Mouse (Mus musculus) heart, adult 18-20 months (tissue): Measurements from ENCODE around the gene Crim1. TPM values are rescaled to one million over a fixed set of nuclear protein-coding genes. Genes with fewer than 3 reads are reported as not detected.

Source experiments
- DNase-seq, 2 experiments: peaks; one replicate each; pipeline ENCODE4 v3.0.0; 2021 to 2022; ENCODE audit warnings: mixed read lengths in 1 of 2
- long read RNA-seq, 2 experiments: library from polyadenylated mRNA; stranded (forward); transcript quantifications; one replicate each; pipeline ENCODE4 v2.0.0; 2021
- total RNA-seq, 2 experiments: library from RNA; stranded (reverse); gene quantifications; 2 replicates each; pipeline ENCODE4 v1.2.3; 2021

Gene Crim1
- 10 to 100 TPM; 51.2 to 66.8 TPM for total RNA-seq
- long read RNA-seq, experiment 1, partial matches to known transcripts = 0 of 3 reads
- long read RNA-seq, experiment 1, other reads (novel, unspliced or antisense) = 3 of 3 reads
- long read RNA-seq, experiment 2, partial matches to known transcripts = 0 of 1 reads
- long read RNA-seq, experiment 2, other reads (novel, unspliced or antisense) = 1 of 1 reads

GRCm38 (mm10) chr17:78199626-78200560, at the start of gene Crim1:
Crim1 (plus strand) TSS chr17:78200248.
- DNase-seq = peak; percentile 87 to 93

GRCm38 (mm10) chr17:78151479-78152282, 48.4 kb upstream of the Crim1 start:
- no peak for DNase-seq

- DNase-seq = peak; percentile 18 to 63
Measured at GRCm38 (mm10) chr17:78163278-78163677, 36.8 kb upstream of the Crim1 start.

- no peak for DNase-seq
Measured at GRCm38 (mm10) chr17:78163724-78164236, 36.3 kb upstream of the Crim1 start.

DNA sequence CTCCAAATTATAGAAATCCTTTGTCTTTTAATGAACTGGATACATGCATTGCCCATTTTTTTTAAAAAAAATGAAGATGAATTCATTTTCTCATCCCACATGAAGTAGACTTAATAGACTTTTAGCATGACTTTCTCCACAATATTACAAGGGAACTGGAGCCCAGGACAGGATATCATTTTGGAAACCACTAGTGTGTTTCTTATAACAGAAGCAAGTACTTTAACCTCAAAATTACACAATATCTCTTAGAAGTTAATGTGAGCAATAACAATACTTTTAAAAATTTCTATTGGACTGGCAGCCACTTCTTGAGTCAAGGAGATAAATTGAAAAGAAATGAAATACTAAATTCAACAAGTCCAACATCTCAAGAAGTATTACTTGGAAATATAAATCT, 34.2 kb upstream of the Crim1 start:
- DNase-seq = no peak

- no peak for DNase-seq
Measured at GRCm38 (mm10) chr17:78166566-78166965, 33.5 kb upstream of the Crim1 start.

GRCm38 (mm10) chr17:78172371-78172770, 27.7 kb upstream of the Crim1 start:
- no peak for DNase-seq

GRCm38 (mm10) chr17:78180766-78181165, 19.3 kb upstream of the Crim1 start:
- DNase-seq = no peak

- DNase-seq = no peak
Measured at GRCm38 (mm10) chr17:78196184-78196583, 3.9 kb upstream of the Crim1 start.

- peak; percentile 76 to 82 for DNase-seq
Measured at GRCm38 (mm10) chr17:78197111-78197510, 2.9 kb upstream of the Crim1 start.

GRCm38 (mm10) chr17:78198140-78198539, 1.9 kb upstream of the Crim1 start:
- DNase-seq = peak; percentile 38 to 48

- DNase-seq = no peak
Measured at GRCm38 (mm10) chr17:78198820-78199219, 1.2 kb upstream of the Crim1 start.

- DNase-seq = no peak
Measured at GRCm38 (mm10) chr17:78199231-78199625, 820 bp upstream of the Crim1 start.

GRCm38 (mm10) chr17:78200561-78201220, 643 bp downstream of the Crim1 start:
- DNase-seq = peak; percentile 60 to 65

- DNase-seq = peak; percentile 46 to 65
Measured at GRCm38 (mm10) chr17:78201221-78202058, 1.4 kb downstream of the Crim1 start.

DNA sequence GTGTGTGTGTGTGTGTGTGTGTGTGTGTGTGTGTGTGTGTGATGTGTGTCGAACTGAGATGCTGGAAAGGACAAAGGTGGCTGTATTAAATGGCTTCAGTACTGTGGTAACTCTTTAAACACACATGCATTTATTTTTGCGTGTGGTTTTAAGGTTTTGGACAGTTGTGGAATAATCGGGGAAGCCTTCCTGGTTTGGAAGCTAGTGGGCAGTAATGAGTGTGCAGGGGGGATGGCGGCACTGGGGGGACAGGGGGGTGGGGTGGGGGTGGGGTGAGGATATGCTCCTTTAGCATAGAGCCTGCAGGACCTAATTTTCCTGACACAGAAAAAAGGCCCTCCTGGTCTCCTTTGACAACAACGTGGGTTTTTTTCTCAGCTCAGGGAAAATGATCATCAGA, 2.2 kb downstream of the Crim1 start:
- DNase-seq = no peak

- peak in 1 of 2 experiments; percentile 38 for DNase-seq
Measured at GRCm38 (mm10) chr17:78202756-78203155, 2.7 kb downstream of the Crim1 start.

GRCm38 (mm10) chr17:78203478-78203877, 3.4 kb downstream of the Crim1 start:
- DNase-seq = peak in 1 of 2 experiments; percentile 12

GRCm38 (mm10) chr17:78206421-78206820, 6.4 kb downstream of the Crim1 start:
- DNase-seq = peak in 1 of 2 experiments; percentile 27

DNA sequence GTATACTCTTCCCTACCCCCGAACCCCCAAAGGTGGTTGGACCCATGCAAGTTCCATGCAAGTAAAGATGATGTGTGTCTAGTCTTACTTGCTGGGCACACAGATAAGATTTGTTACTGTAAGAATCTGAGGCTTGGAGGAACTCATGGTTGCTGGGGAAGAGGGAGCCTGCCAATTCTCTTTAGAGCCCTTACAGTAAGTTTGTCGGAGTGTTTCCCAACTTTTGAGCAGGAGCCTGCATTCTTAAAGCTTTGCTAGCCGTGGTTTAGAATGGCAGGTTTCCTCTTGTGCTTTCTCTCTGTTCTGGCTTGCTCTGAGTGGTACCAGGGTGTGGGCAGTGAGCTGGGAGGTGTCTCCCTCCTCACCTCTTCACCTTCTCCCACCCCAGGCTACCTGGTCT, 7.2 kb downstream of the Crim1 start:
- DNase-seq = no peak

DNA sequence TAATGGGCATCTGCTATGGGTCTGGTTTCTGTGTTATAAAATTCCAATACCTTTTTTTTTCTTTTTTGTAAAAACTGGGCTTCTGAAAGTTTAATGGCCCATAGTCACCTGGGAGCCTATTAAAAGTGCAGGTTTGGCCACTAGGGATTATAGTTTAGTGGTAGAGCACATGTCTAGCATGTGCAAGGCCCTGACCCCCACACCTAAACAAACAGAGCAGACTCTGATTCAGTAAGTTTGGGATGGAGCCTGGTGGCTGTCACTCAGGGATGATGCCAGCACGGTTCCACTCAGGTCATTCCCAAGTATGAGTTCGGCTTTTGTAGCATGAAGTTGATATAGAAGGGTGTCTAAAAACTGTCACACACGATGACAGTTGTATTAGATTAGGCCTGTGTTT, 8.8 kb downstream of the Crim1 start:
- DNase-seq = no peak
